Mouse (Mus musculus): ENCODE measurements around the gene Trak1.

Gene Trak1

GRCm38 (mm10) chr9:121371946-121372646 lies 74.8 kb downstream of the Trak1 start:
- no peak for DNase-seq (ENCODE audit: low spot score in 2 of 2)

- no peak for DNase-seq (ENCODE audit: low spot score in 2 of 2)
Observed at GRCm38 (mm10) chr9:121373107-121373506, 75.8 kb downstream of the Trak1 start.

- DNase-seq (ENCODE audit: low spot score in 2 of 2): no peak
Observed at GRCm38 (mm10) chr9:121373512-121373911, 76.2 kb downstream of the Trak1 start.

GRCm38 (mm10) chr9:121374076-121374863 lies 77.0 kb downstream of the Trak1 start:
- DNase-seq (ENCODE audit: low spot score in 2 of 2): peak in 1 of 2 experiments; percentile 54

- no peak for DNase-seq (ENCODE audit: low spot score in 2 of 2)
Observed at GRCm38 (mm10) chr9:121374864-121375255, 77.6 kb downstream of the Trak1 start.

GRCm38 (mm10) chr9:121376094-121376493 lies 78.8 kb downstream of the Trak1 start:
- no peak for DNase-seq (ENCODE audit: low spot score in 2 of 2)

- no peak for DNase-seq (ENCODE audit: low spot score in 2 of 2)
Observed at GRCm38 (mm10) chr9:121380310-121380920, 83.1 kb downstream of the Trak1 start.

GRCm38 (mm10) chr9:121381678-121382297 lies 84.5 kb downstream of the Trak1 start:
- DNase-seq (ENCODE audit: low spot score in 2 of 2): no peak

GRCm38 (mm10) chr9:121382568-121382967 lies 85.3 kb downstream of the Trak1 start:
- DNase-seq (ENCODE audit: low spot score in 2 of 2): peak; percentile 76 to 83

- DNase-seq (ENCODE audit: low spot score in 2 of 2): peak; percentile 83 to 85
Observed at GRCm38 (mm10) chr9:121383180-121383586, 85.9 kb downstream of the Trak1 start.

- peak in 1 of 2 experiments; percentile 52 for DNase-seq (ENCODE audit: low spot score in 2 of 2)
Observed at GRCm38 (mm10) chr9:121384620-121385019, 87.3 kb downstream of the Trak1 start.

GRCm38 (mm10) chr9:121385091-121385748 lies 87.9 kb downstream of the Trak1 start:
- peak; percentile 92 to 95 for DNase-seq (ENCODE audit: low spot score in 2 of 2)

- DNase-seq (ENCODE audit: low spot score in 2 of 2): no peak
Observed at GRCm38 (mm10) chr9:121385749-121386350, 88.5 kb downstream of the Trak1 start.

- DNase-seq (ENCODE audit: low spot score in 2 of 2): peak; percentile 81 to 91
Observed at GRCm38 (mm10) chr9:121387539-121388272, 90.4 kb downstream of the Trak1 start.

GRCm38 (mm10) chr9:121388273-121388931 lies 91.1 kb downstream of the Trak1 start:
- DNase-seq (ENCODE audit: low spot score in 2 of 2): no peak

GRCm38 (mm10) chr9:121389258-121389657 lies 92.0 kb downstream of the Trak1 start:
- no peak for DNase-seq (ENCODE audit: low spot score in 2 of 2)

- DNase-seq (ENCODE audit: low spot score in 2 of 2): peak in 1 of 2 experiments; percentile 60
Observed at GRCm38 (mm10) chr9:121391898-121392297, 94.6 kb downstream of the Trak1 start.

GRCm38 (mm10) chr9:121392427-121392826 lies 95.1 kb downstream of the Trak1 start:
- DNase-seq (ENCODE audit: low spot score in 2 of 2): peak; percentile 81 to 90

GRCm38 (mm10) chr9:121393104-121393503 lies 95.8 kb downstream of the Trak1 start:
- DNase-seq (ENCODE audit: low spot score in 2 of 2): no peak

GRCm38 (mm10) chr9:121394882-121395281 lies 97.6 kb downstream of the Trak1 start:
- DNase-seq (ENCODE audit: low spot score in 2 of 2): no peak

Data from frontal cortex, postnatal 36 days (tissue).